Mouse (Mus musculus) lung, postnatal 0 days (tissue): ENCODE measurements around the gene Slc4a8.

Source experiments
- CTCF ChIP-seq: IDR thresholded peaks from 2 replicates; pipeline ENCODE4 v1.5.1; 2016; ENCODE audit warnings: antibody characterized with exemption, mild to moderate bottlenecking
- EP300 ChIP-seq: IDR thresholded peaks from 2 replicates; pipeline ENCODE4 v1.6.1; 2016; ENCODE audit warnings: antibody characterized with exemption, mild to moderate bottlenecking, control low read depth

GRCm38 (mm10) chr15:100871107-100872011 is 109.8 kb downstream of the Slc4a8 start:
- TF ChIP-seq EP300 (no peak), CTCF (no peak)
